Mouse (Mus musculus): ENCODE results near the gene Shc3. TPM values are rescaled to one million over a fixed set of nuclear protein-coding genes. Genes with fewer than 3 reads are reported as not detected.

Gene Shc3
- total RNA-seq (2021), result 1 to 10 TPM; 3.7 to 3.8 TPM

DNA sequence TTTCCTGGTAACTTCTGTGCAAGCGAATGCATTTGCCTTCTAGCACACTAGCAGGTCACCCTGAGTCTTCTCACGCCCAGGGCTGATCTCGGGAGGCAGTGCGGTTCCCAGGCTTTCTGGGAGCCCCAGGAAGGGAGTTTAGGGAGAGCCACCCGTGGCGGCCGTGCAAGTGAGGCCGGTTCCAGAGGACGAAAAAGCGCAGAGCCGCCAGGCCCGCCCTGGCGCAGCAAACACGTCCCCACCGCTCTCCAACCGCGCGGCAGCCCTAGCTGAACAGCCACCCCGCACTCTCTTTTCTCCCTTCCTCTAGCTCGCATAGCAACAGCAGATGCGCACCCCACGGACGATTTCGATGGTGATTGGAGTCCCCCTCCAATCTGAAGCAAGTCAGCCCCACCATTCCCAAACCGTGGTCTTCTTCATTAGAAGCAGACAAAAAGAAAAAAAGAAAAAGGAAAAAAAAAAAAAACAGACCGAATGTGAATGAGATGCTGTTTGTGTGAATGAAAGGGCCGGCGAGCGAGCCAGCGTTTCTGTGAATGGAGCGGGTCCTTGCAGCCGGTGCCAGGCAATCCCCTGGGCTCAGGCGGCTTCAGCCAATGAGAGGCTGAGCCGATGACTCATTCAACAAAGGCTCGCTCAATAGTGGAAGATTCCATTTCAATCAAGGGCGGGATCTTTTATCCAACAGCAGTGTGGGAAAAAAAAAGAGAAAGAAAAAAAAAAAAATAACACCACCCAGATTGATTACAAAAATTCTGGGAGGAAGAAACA lies at the start of gene Shc3:
Gene Shc3 (minus strand): TSS at position 509 of the 774 bp plus-strand sequence.
- DNase-seq, result peak; percentile 66 to 71
- intact Hi-C loops (cut with DNase I), result loop anchor here (5.0 kb wide), 1 partner anchor 43 kb away; no protein-coding TSS in a partner anchor

DNA sequence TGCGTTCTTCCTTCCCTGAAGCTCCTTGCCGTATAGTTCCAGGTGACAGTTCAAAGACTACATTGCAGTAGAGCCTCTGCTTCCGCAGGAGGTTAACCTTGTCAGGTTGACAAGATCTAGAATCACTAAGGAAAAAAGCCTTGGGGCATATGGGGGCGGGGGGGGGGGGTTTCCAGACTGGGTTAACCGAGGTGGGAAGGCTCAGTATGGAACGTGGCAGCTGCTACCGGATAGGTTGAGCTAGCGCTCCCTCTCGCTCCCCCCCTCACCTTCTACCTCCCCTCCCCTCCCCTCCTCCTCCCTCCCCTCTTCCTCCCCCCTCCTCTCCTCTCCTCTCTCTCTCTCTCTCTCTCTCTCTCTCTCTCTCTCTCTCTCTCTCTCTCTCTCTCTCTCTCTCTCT lies 49.4 kb upstream of the Shc3 start:
- intact Hi-C loops (cut with DNase I), result loop anchor here (1.0 to 5.0 kb wide), 3 partner anchors 196 to 669 kb away; no protein-coding TSS in a partner anchor
- DNase-seq, result no peak

DNA sequence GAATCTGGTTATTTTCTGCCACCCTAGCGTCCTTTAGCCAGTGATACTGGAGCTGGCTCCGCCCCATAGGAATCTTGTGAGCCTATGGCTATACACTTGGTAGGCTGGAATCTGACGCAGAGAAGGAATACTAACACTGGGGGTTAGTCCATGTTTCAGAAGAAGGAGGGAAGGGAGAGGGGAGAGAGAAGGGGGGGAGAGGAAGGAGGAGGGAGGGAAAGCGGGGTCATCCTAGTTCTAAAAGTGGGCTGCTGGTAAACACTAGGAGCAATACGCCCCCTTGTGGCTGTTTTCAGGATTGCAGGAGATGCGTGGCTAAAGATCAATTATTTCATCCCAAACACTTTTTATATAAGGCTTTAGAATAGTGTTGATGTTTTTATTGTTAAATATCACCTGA lies 48.6 kb upstream of the Shc3 start:
- intact Hi-C loops (cut with DNase I), result loop anchor here (1.0 to 5.0 kb wide), 3 partner anchors 196 to 669 kb away; no protein-coding TSS in a partner anchor
- peak; percentile 50 to 75 for DNase-seq

- intact Hi-C loops (cut with DNase I), result loop anchor here (5.0 kb wide), 2 partner anchors 195 to 425 kb away; no protein-coding TSS in a partner anchor
- DNase-seq, result no peak
Measured at GRCm38 (mm10) chr13:51617306-51617705, 48.1 kb upstream of the Shc3 start.

GRCm38 (mm10) chr13:51616417-51617044 lies 47.3 kb upstream of the Shc3 start:
- DNase-seq, result no peak
- intact Hi-C loops (cut with DNase I), result loop anchor here (5.0 kb wide), 2 partner anchors 194 to 424 kb away; no protein-coding TSS in a partner anchor

DNA sequence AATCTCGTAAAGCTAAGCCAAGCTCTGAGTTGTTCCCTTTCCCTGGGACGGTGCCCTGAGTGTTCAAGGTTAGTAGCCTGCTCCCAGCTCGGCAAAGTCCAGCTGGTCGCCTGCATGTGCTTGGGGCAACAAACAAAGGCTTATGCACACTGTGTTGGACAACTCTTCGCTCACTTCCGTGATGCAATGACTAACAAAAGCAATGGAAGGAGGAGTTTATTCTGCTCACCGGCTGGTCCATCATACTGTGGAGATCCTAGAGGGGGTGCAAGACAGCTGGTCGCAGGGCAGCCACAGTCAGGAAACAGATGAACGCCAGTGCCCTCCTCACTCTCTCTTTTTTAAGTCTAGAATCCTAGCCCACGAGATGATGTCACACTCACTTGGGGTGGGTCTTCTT lies 46.6 kb upstream of the Shc3 start:
- intact Hi-C loops (cut with DNase I), result loop anchor here (5.0 kb wide), 2 partner anchors 194 to 424 kb away; no protein-coding TSS in a partner anchor
- DNase-seq, result peak; percentile 32 to 38

DNA sequence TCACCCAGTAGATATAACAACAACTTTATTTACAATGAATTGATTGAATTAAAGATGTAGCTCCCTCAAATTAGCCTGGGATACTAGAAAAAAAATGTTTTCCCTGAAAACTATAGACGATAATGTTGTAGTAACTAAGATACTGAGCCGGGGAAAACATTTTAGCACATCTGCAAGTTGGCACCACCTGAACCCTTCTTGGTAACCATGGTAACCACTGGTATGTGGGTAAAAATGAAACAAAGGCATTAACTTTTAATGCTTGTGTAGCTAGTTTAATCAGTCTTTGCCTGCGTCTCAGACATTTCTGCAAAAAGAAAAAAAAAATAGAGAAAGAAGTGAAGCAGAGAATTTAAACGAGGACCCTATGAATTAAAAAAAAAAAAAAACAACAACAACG lies 42.3 kb upstream of the Shc3 start:
- intact Hi-C loops (cut with DNase I), result loop anchor here (5.0 kb wide), 1 partner anchor 44 kb away; the partner anchor contains the start of gene Shc3
- no peak for DNase-seq

- peak in 1 of 2 experiments; percentile 23 for DNase-seq
- intact Hi-C loops (cut with DNase I), result loop anchor here (5.0 kb wide), 1 partner anchor 44 kb away; the partner anchor contains the start of gene Shc3
Measured at GRCm38 (mm10) chr13:51611060-51611459, 41.8 kb upstream of the Shc3 start.

DNA sequence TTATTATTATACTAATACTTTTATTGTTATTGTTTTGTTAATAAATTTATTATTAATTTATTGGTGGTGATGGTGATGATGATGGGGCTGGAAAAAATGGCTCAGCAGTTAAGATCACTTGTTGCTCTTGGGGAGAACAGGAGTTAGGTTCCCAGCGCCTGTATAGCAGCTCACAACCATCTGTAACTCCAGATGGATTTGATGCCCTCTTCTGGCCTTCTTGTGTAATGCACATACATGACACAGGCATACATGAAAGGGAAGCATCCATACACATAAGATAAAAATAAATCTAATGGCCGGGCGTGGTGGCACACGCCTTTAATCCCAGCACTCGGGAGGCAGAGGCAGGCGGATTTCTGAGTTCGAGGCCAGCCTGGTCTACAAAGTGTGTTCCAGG lies 40.0 kb upstream of the Shc3 start:
- intact Hi-C loops (cut with DNase I), result no loop called here
- DNase-seq, result no peak

DNA sequence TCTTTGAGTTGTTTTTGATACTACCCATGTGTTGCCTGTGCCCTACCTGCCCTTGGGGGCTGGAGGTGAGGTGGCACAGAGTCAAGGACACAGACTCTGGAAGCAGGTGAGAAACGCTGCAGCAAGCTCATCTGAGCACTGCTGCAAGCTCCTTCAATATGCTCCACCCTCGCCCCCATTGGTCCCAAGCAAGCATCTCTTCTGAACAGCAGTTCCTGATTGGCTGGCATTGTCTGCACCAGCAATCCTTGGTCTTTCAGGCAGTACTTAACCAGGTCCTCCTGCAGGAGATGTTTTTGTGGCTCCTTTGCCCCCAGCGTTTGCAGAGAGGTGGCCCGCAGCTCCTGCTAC lies 34.6 kb upstream of the Shc3 start:
- no peak for DNase-seq
- intact Hi-C loops (cut with DNase I), result no loop called here

GRCm38 (mm10) chr13:51603221-51603893 lies 34.1 kb upstream of the Shc3 start:
- intact Hi-C loops (cut with DNase I), result no loop called here
- DNase-seq, result peak; percentile 27 to 43

GRCm38 (mm10) chr13:51602764-51603163 lies 33.5 kb upstream of the Shc3 start:
- intact Hi-C loops (cut with DNase I), result no loop called here
- no peak for DNase-seq

- intact Hi-C loops (cut with DNase I), result no loop called here
- no peak for DNase-seq
Measured at GRCm38 (mm10) chr13:51600169-51600568, 30.9 kb upstream of the Shc3 start.

- DNase-seq, result no peak
- intact Hi-C loops (cut with DNase I), result no loop called here
Measured at GRCm38 (mm10) chr13:51598063-51598462, 28.8 kb upstream of the Shc3 start.

GRCm38 (mm10) chr13:51595404-51595803 lies 26.2 kb upstream of the Shc3 start:
- intact Hi-C loops (cut with DNase I), result no loop called here
- no peak for DNase-seq

- no peak for DNase-seq
- intact Hi-C loops (cut with DNase I), result no loop called here
Measured at GRCm38 (mm10) chr13:51594656-51595311, 25.6 kb upstream of the Shc3 start.

DNA sequence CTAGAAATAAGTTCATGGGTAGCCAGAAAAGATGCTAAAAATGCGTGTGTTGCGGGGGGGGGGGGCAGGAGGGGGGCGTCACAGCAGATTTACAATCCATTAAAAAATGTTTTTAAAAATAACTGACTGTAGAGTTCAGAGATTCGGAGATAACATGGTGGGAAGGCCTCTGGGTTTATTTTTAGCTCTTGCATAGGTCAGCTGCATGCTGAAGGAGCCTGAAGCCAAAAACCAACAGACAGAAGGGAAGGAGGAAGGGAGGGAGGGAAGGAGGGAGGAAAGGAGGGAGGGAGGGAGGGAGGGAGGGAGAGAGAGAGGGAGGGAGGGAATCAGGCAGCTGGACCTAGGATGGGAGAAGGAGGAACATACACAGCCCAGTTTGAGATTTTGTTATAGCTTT lies 18.8 kb upstream of the Shc3 start:
- intact Hi-C loops (cut with DNase I), result no loop called here
- no peak for DNase-seq

- DNase-seq, result no peak
- intact Hi-C loops (cut with DNase I), result no loop called here
Measured at GRCm38 (mm10) chr13:51582204-51582603, 13.0 kb upstream of the Shc3 start.

- intact Hi-C loops (cut with DNase I), result no loop called here
Measured at GRCm38 (mm10) chr13:51580263-51581044, 11.2 kb upstream of the Shc3 start.

GRCm38 (mm10) chr13:51573849-51574248 lies 4.6 kb upstream of the Shc3 start:
- DNase-seq, result peak; percentile 56 to 71
- intact Hi-C loops (cut with DNase I), result no loop called here

More at GRCm38 (mm10) chr13:51580263-51581044, 11.2 kb upstream of the Shc3 start:
- no peak for DNase-seq
